Mouse (Mus musculus) ovary, adult 2 months (tissue): ENCODE data around the gene Hps1. TPM values are rescaled to one million over a fixed set of nuclear protein-coding genes. Genes with fewer than 3 reads are reported as not detected.

Source experiments
- polyA plus RNA-seq: library from polyadenylated mRNA; depleted of rRNA; stranded (reverse); fragments of >200 nt; gene quantifications from 2 replicates; pipeline ENCODE4 v1.2.3, GENCODE M21; 2012; rRNA removed

Hps1 gene
- 56.1 and 72.2 TPM in 2 replicates for polyA plus RNA-seq

DNA sequence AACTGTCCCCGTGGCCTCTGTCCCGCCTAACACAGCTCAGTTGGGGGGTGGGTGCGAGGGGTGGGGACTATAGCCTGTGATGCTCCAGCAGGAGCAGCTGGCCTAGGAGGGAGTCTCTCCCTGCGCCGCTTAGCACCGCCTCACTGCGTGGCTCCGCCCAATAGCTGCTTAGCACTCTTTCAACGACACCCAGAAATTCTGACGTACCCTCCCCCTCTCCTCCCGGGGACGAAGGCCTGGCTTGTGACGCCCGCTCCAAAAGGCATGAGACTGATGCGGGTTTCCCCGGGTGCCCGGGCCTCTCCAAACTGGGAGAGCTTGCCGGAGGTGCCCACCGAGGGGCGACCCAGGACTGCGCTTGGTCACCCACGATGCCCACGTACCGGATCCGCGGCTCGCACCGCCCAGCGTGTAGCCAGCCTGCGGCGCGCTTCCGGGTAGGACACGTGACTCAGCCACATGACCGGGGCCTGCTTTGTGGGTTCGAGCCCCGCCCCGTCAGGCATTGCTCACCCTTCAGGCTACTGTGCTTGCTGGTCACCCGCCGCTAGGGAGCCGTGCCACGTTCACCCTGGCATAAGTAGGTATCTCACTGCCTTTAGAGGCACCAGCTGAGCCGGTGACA, at the start of gene Hps1:
Gene Hps1 (minus strand): TSS at position 448 of the 625 bp plus-strand sequence.

DNA sequence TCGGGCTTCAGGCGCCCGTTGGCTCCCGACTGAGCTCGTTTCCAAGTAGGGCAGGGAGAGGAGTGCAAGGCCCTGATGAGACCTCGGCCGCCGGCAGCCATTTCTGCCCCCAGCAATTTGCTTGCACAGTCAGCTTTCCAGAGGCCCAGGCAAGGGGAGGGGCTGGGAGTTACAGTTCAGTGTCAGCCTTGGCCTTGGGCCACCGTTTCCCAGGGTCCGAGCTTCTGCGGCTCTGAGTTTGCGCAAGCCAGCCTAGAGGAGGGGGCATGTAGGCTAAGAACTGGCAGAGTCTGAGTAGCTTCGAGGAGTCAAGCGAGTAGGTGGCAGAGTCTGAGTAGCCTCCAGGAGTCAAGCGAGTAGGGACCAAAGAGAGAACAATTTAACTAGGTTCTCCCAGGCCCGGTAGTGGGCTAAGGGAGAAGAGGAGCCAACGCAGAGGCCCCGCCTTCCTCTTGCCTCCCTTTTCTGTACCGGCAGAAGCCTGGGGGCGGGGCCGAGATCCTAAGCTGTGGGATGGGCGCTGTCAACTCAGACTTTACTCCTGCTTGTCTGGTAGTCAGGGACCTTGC, 27.3 kb downstream of the Hps1 start, which contains the start of gene Pyroxd2:
Gene Pyroxd2 (minus strand): TSS at position 413 of the 569 bp plus-strand sequence.

Other genes starting within 250 kb of the Hps1 start
- 1.8 and 2.3 TPM in 2 replicates for gene Loxl4, start 167.2 kb downstream of the Hps1 start, polyA plus RNA-seq
- gene Pyroxd2, start 27.2 kb downstream of the Hps1 start, polyA plus RNA-seq, result 24.0 and 30.0 TPM in 2 replicates